Mouse (Mus musculus) CH12.LX (cell line): Measurements from ENCODE around the gene Crocc. TPM values are rescaled to one million over a fixed set of nuclear protein-coding genes. Genes with fewer than 3 reads are reported as not detected.

Source experiments
- DNase-seq: peaks from one replicate; pipeline ENCODE4 v3.0.0-alpha.2; 2013; ENCODE audit errors: extremely low read depth
- H3K27ac ChIP-seq: 2 replicates; pipeline ENCODE4 v1.5.1; 2012; ENCODE audit warnings: low read depth, mild to moderate bottlenecking, control low read depth, moderate library complexity; ENCODE audit not compliant: insufficient read depth
- H3K27me3 ChIP-seq: replicated peaks from 2 replicates; pipeline ENCODE3; 2012; ENCODE audit warnings: inconsistent platforms
- H3K36me3 ChIP-seq, 2 experiments: replicated peaks in 1 of 2; 2 replicates each; pipeline versions ENCODE3 to v1.6.1; 2012; ENCODE audit warnings: inconsistent platforms in 1 of 2, low read length in 1 of 2, mild to moderate bottlenecking in 1 of 2, mixed read lengths in 1 of 2, moderate library complexity in 1 of 2; ENCODE audit not compliant: control insufficient read depth in 1 of 2, insufficient read depth in 1 of 2
- H3K4me1 ChIP-seq, 2 experiments: 2 replicates each; pipeline ENCODE4 v1.6.1; 2012; ENCODE audit warnings: inconsistent platforms in 1 of 2, moderate library complexity in 1 of 2; ENCODE audit not compliant: insufficient read depth in 2 of 2, control insufficient read depth in 1 of 2
- H3K4me2 ChIP-seq: 2 replicates; pipeline ENCODE4 v1.6.1; 2012; ENCODE audit warnings: low read depth, mild to moderate bottlenecking, control low read depth; ENCODE audit not compliant: poor library complexity, insufficient read depth, severe bottlenecking
- H3K4me3 ChIP-seq, 3 experiments: fragments of 150-350 bp in 1 of 3; sonication (generic) in 1 of 3; replicated peaks in 1 of 3; 2 replicates each; pipeline versions ENCODE3 to v1.5.1; 2011 to 2012; ENCODE audit warnings: low read depth in 2 of 3, low read length in 2 of 3, mild to moderate bottlenecking in 2 of 3, moderate library complexity in 2 of 3, control low read depth in 1 of 3, improper control_type of control experiment in 1 of 3, inconsistent platforms in 1 of 3, mixed read lengths in 1 of 3; ENCODE audit not compliant: poor library complexity in 1 of 3
- H3K79me2 ChIP-seq: replicated peaks from 2 replicates; pipeline ENCODE4 v1.6.1; 2012; ENCODE audit warnings: mild to moderate bottlenecking, moderate library complexity; ENCODE audit not compliant: control insufficient read depth, poor library complexity, insufficient read depth, severe bottlenecking; ENCODE audit errors: extremely low read depth
- H3K9ac ChIP-seq: 2 replicates; pipeline ENCODE4 v1.6.1; 2012; ENCODE audit warnings: low read depth, mild to moderate bottlenecking, control low read depth, moderate library complexity; ENCODE audit not compliant: insufficient read depth
- H3K9me3 ChIP-seq: replicated peaks from 2 replicates; pipeline ENCODE3; 2012; ENCODE audit warnings: low read length, inconsistent platforms, mixed read lengths
- CHD1 ChIP-seq: IDR thresholded peaks from 2 replicates; pipeline ENCODE4 v1.6.1; 2012; ENCODE audit warnings: low read depth, low read length, improper control_type of control experiment, inconsistent platforms
- CTCF ChIP-seq, 2 experiments: IDR thresholded peaks in 1 of 2; conservative IDR thresholded peaks in 1 of 2; 2 replicates each; pipeline ENCODE4 v1.5.1; 2011 to 2012; ENCODE audit warnings: low read depth in 2 of 2, low read length in 2 of 2, improper control_type of control experiment in 1 of 2, inconsistent platforms in 1 of 2, mild to moderate bottlenecking in 1 of 2, moderate library complexity in 1 of 2
- EP300 ChIP-seq: IDR thresholded peaks from 2 replicates; pipeline ENCODE4 v1.6.1; 2011; ENCODE audit warnings: low read length, improper control_type of control experiment
- ETS1 ChIP-seq: conservative IDR thresholded peaks from 2 replicates; pipeline ENCODE4 v1.6.1; 2012; ENCODE audit warnings: low read depth, mild to moderate bottlenecking, inconsistent platforms, low read length, improper control_type of control experiment, moderate library complexity
- IRF4 ChIP-seq: IDR thresholded peaks from 2 replicates; pipeline ENCODE4 v1.6.1; 2014; ENCODE audit warnings: low read depth, mild to moderate bottlenecking, inconsistent platforms, low read length, improper control_type of control experiment
- JUND ChIP-seq: conservative IDR thresholded peaks from 2 replicates; pipeline ENCODE4 v1.6.1; 2011; ENCODE audit warnings: low read depth, low read length, improper control_type of control experiment
- PAX5 ChIP-seq: IDR thresholded peaks from 2 replicates; pipeline ENCODE4 v1.6.1; 2012; ENCODE audit warnings: low read length, inconsistent platforms, mixed read lengths
- SIN3A ChIP-seq: IDR thresholded peaks from 2 replicates; pipeline ENCODE4 v1.6.1; 2012; ENCODE audit warnings: low read length, improper control_type of control experiment, inconsistent platforms
- TCF12 ChIP-seq: IDR thresholded peaks from 2 replicates; pipeline ENCODE4 v1.6.1; 2014; ENCODE audit warnings: low read depth, mild to moderate bottlenecking, inconsistent platforms, low read length, improper control_type of control experiment
- USF2 ChIP-seq: conservative IDR thresholded peaks from 2 replicates; pipeline ENCODE4 v1.6.1; 2011; ENCODE audit warnings: low read depth, low read length, improper control_type of control experiment
- ZC3H11A ChIP-seq: IDR thresholded peaks from 2 replicates; pipeline ENCODE4 v1.6.1; 2012; ENCODE audit warnings: low read depth, mild to moderate bottlenecking, inconsistent platforms, low read length, improper control_type of control experiment
- ZKSCAN1 ChIP-seq: IDR thresholded peaks from 2 replicates; pipeline ENCODE4 v1.6.1; 2012; ENCODE audit warnings: low read depth, inconsistent platforms, low read length, improper control_type of control experiment, borderline replicate concordance
- ZMIZ1 ChIP-seq: IDR thresholded peaks from 2 replicates; pipeline ENCODE4 v1.6.1; 2012; ENCODE audit warnings: low read depth, mild to moderate bottlenecking, inconsistent platforms, low read length, improper control_type of control experiment
- dilution Hi-C: fragments of 300-500 bp; cut with MboI; formaldehyde crosslinking; loops from 2 replicates; pipeline ENCODE4 v1.14.3; 2020; ENCODE audit warnings: low sequenced_read_pairs; ENCODE audit not compliant: extremely low pct_unique_long_range_greater_than_20kb, extremely low pct_ligation_motif_present
- in situ Hi-C: fragments of 300-500 bp; cut with MboI; formaldehyde crosslinking; loops from 3 replicates; pipeline ENCODE4 v1.14.3; 2019; ENCODE audit warnings: low sequenced_read_pairs, low pct_ligation_motif_present, low pct_unique_long_range_greater_than_20kb, mixed read lengths
- polyA plus RNA-seq: library from polyadenylated mRNA; unstranded; fragments of >175 nt; gene quantifications from 2 replicates; pipeline ENCODE4 v1.2.1, GENCODE M21; 2012; ENCODE audit warnings: low read depth; ENCODE audit not compliant: insufficient read length
- total RNA-seq, 2 experiments: library from RNA; depleted of rRNA; stranded (reverse); fragments of 300-350 nt in 1 of 2; fragments of >200 nt in 1 of 2; gene quantifications; 2 replicates each; pipeline ENCODE4 v1.2.3; 2012 to 2014

Gene Crocc
- total and polyA plus RNA-seq, 3 experiments: 3.5 to 8.3 (median 4.8) TPM

DNA sequence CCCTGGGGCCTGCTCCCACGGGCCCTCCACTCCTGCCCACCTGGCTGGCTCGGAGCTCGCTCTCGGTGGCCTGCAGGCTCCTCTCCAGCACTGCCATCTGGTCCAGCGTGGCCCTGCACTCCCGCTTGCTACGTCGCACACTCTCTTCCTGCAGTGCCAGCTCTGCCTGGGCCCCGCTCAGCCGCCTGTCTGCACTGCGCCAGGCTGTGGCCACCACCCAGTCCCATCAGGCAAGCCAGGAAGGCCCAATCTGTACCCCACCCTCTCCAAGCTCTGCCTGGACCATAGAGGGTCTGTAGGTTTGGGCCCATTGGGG is 38.8 kb downstream of the Crocc start:
- in situ Hi-C loops (loop anchor here (5.0 kb wide), 1 partner anchor 49 kb away; no protein-coding TSS in a partner anchor), dilution Hi-C loops (no loop called here)
- no peaks in the 10 kb centered on the region for H3K27me3 ChIP-seq
- no peak overlapping the region for H3K9ac ChIP-seq
- no peaks in the 10 kb centered on the region for H3K9me3 ChIP-seq
- no peak for DNase-seq
- H3K4me1 ChIP-seq: peaks cover 0 to 2% of the 10 kb centered on the region in 2 experiments; a peak in 1 of 4 replicates
- no peak overlapping the region for H3K27ac ChIP-seq
- no peaks in the 10 kb centered on the region for H3K79me2 ChIP-seq
- peaks cover 0 to 83% of the 10 kb centered on the region in 2 experiments for H3K36me3 ChIP-seq
- TF ChIP-seq EP300 (no peak), PAX5 (no peak), TCF12 (no peak), IRF4 (no peak), CTCF (conservative IDR thresholded peaks at IDR 0.05 in 1 of 2, IDR thresholded peaks at IDR 0.05 in 1 of 2; ENCODE audit: low read depth in 2 of 2, low read length in 2 of 2) (no peak), ZMIZ1 (no peak)
- no peak overlapping the region for H3K4me3 ChIP-seq
- H3K4me2 ChIP-seq: no peak overlapping the region

DNA sequence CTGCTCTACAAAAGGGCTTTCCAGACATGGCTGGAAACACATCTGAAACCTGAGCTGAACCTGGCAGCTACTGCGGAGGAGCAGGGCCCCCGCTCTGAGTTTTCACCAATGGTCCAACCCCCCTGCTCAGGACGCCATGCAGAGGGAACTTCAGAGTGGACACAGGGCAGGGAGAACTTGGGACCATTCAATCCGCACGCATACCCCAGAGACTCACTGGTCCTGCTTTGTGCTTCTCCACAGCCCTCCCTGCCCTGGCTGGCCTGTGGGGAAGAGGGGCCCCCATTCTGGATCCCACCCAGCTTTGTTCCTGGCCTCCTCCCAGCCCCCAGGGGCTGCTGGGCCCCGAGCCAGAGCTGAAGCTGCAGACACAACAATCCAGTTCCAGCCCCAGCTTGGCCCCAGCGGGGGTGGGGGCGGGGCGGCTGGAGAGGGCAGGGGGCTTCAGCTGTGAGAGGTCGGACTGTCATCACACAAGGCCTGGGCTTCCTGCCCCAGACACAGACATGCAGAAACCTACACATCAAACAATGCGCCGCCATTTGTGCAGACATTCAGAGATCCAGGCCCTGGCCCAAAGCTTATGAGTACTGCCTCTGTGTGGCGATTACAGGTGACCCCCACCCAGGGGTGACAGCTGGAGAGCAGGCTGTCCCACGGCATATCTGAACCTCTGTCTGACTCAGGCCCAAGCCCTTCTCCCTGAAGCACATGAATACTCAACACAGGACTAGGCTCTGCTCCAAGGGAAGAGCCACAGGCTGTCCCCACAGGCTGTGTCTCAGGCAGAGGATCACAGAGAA is 39.3 kb downstream of the Crocc start:
- H3K27me3 ChIP-seq: no peaks in the 10 kb centered on the region
- no peaks in the 10 kb centered on the region for H3K9me3 ChIP-seq
- H3K36me3 ChIP-seq: peaks cover 0 to 81% of the 10 kb centered on the region in 2 experiments
- in situ Hi-C loops: loop anchor here (5.0 kb wide), 1 partner anchor 49 kb away; no protein-coding TSS in a partner anchor
- dilution Hi-C loops: no loop called here
- no peak overlapping the region for H3K4me3 ChIP-seq
- no peak for DNase-seq
- no peak overlapping the region for H3K4me2 ChIP-seq
- no peak overlapping the region for H3K9ac ChIP-seq
- no peak overlapping the region for H3K27ac ChIP-seq
- TF ChIP-seq ETS1: no peak
- TF ChIP-seq USF2: no peak
- no peak for TF ChIP-seq PAX5
- no peak for TF ChIP-seq EP300
- no peak for TF ChIP-seq CHD1
- no peak for TF ChIP-seq TCF12
- TF ChIP-seq JUND: no peak
- no peak for TF ChIP-seq SIN3A
- no peak for TF ChIP-seq ZKSCAN1
- no peak for TF ChIP-seq ZC3H11A
- no peaks in the 10 kb centered on the region for H3K79me2 ChIP-seq
- peaks cover 2 to 3% of the 10 kb centered on the region in 2 experiments; a peak in 2 of 4 replicates for H3K4me1 ChIP-seq
